Mouse (Mus musculus) kidney, postnatal 0 days (tissue): ENCODE data around the gene Inpp5e. TPM values are rescaled to one million over a fixed set of nuclear protein-coding genes. Genes with fewer than 3 reads are reported as not detected.

Source experiments
- ATAC-seq: fragments of 200-750 bp; cut with Nextera tagmentation; replicated peaks from 2 replicates; pipeline ENCODE4 v1.8.0; 2017; ENCODE audit warnings: low read depth, moderate number of reproducible peaks, moderate TSS enrichment, moderate library complexity; ENCODE audit not compliant: low FRiP score
- DNase-seq: peaks from one replicate; pipeline ENCODE4 v3.0.0-alpha.2; 2016; ENCODE audit warnings: low spot score
- H3K27ac ChIP-seq: fragments of 300-500 bp; sonication (generic); 2 replicates; pipeline ENCODE4 v1.5.1; 2014; ENCODE audit warnings: mild to moderate bottlenecking
- H3K27me3 ChIP-seq: fragments of 300-500 bp; sonication (generic); 2 replicates; pipeline ENCODE4 v1.6.1; 2014; ENCODE audit warnings: low read length, mixed read lengths; ENCODE audit not compliant: insufficient read depth
- H3K36me3 ChIP-seq: fragments of 300-500 bp; sonication (generic); 2 replicates; pipeline ENCODE4 v1.6.1; 2014; ENCODE audit warnings: low read length, mixed read lengths; ENCODE audit not compliant: insufficient read depth
- H3K4me1 ChIP-seq: fragments of 300-500 bp; sonication (generic); replicated peaks from 2 replicates; pipeline ENCODE4 v1.6.1; 2014; ENCODE audit warnings: antibody characterized with exemption, low read length, mixed read lengths; ENCODE audit not compliant: insufficient read depth
- H3K4me2 ChIP-seq: fragments of 300-500 bp; sonication (generic); 2 replicates; pipeline ENCODE4 v1.6.1; 2014; ENCODE audit warnings: mild to moderate bottlenecking, low read length, moderate library complexity, mixed read lengths
- H3K4me3 ChIP-seq: fragments of 300-500 bp; sonication (generic); replicated peaks from 2 replicates; pipeline ENCODE4 v1.5.1; 2014; ENCODE audit warnings: low read depth, low read length
- H3K9ac ChIP-seq: fragments of 300-500 bp; sonication (generic); 2 replicates; pipeline ENCODE4 v1.6.1; 2014; ENCODE audit warnings: low read depth, low read length
- H3K9me3 ChIP-seq: fragments of 300-500 bp; sonication (generic); replicated peaks from 2 replicates; pipeline ENCODE4 v1.6.1; 2016; ENCODE audit warnings: low read length, inconsistent platforms, mixed read lengths
- CTCF ChIP-seq: IDR thresholded peaks from 2 replicates; pipeline ENCODE4 v1.5.1; 2016; ENCODE audit warnings: antibody characterized with exemption, low read depth, mild to moderate bottlenecking, moderate library complexity
- WGBS: fragments of 180-500 bp; shearing (Covaris S2); extraction: QIAGEN DNeasy Blood & Tissue Kit; methylation state at CpG from one replicate; pipeline ENCODE4 v1.1.7; 2014; 5-methylcytosine and 5-hydroxymethylcytosine counted together
- polyA plus RNA-seq: library from polyadenylated mRNA; unstranded; fragments of >200 nt; fragmentation: Nextera tagmentation; extraction: Ambion mirVana; gene quantifications from 2 replicates; pipeline ENCODE4 v1.2.1, GENCODE M21; 2015

Inpp5e gene
- polyA plus RNA-seq, 1 experiment from 2014 or later, result 18.6 TPM

GRCm38 (mm10) chr2:26362991-26363390 lies 46.0 kb downstream of the Inpp5e start:
- no peak for ATAC-seq
- Histone ChIP-seq H3K9me3 (no peaks in the 10 kb centered on the region), H3K9ac (no peak overlapping the region), H3K27me3 (no peaks in the 10 kb centered on the region), H3K4me3 (no peak overlapping the region), H3K4me2 (no peak overlapping the region), H3K36me3 (peaks cover 40% of the 10 kb centered on the region), H3K27ac (no peak overlapping the region), H3K4me1 (no peaks in the 10 kb centered on the region)
- no peak for DNase-seq
- WGBS, result 84% methylated on average over 5 of the region's 5 CpGs
- TF ChIP-seq CTCF, result no peak

- ATAC-seq (no peak), DNase-seq (no peak)
- Histone ChIP-seq H3K36me3 (peaks cover 18% of the 10 kb centered on the region; the same call in 1 of the 2 replicates), H3K9ac (no peak within 1 kb of the TSS), H3K9me3 (no peaks in the 10 kb centered on the region), H3K4me1 (no peaks in the 10 kb centered on the region), H3K4me3 (no peak within 1 kb of the TSS), H3K4me2 (no peak within 1 kb of the TSS), H3K27ac (no peak within 1 kb of the TSS), H3K27me3 (no peaks in the 10 kb centered on the region)
- 32% methylated on average over 3 of the region's 3 CpGs for WGBS
- no peak for TF ChIP-seq CTCF
Measured at GRCm38 (mm10) chr2:26360772-26361171, 48.2 kb downstream of the Inpp5e start, which contains the start of gene Card9. Card9 (minus strand) TSS chr2:26360918.

- DNase-seq (no peak), ATAC-seq (no peak)
- WGBS, result 75% methylated on average over 6 of the region's 6 CpGs
- Histone ChIP-seq H3K27ac (no peak overlapping the region), H3K4me3 (no peak overlapping the region), H3K36me3 (0 out of 2 replicates have a peak, but pooled peaks cover 10% of the 10 kb centered on the region), H3K9me3 (no peaks in the 10 kb centered on the region), H3K27me3 (no peaks in the 10 kb centered on the region), H3K4me1 (no peaks in the 10 kb centered on the region), H3K9ac (no peak overlapping the region), H3K4me2 (no peak overlapping the region)
- TF ChIP-seq CTCF, result no peak
Measured at GRCm38 (mm10) chr2:26359983-26360382, 49.0 kb downstream of the Inpp5e start.

- Histone ChIP-seq H3K27ac (no peak overlapping the region), H3K4me1 (no peaks in the 10 kb centered on the region), H3K4me3 (no peak overlapping the region), H3K9ac (no peak overlapping the region), H3K36me3 (0 out of 2 replicates have a peak, but pooled peaks cover 9% of the 10 kb centered on the region), H3K4me2 (no peak overlapping the region), H3K27me3 (no peaks in the 10 kb centered on the region), H3K9me3 (no peaks in the 10 kb centered on the region)
- 88% methylated on average over 13 of the region's 13 CpGs for WGBS
- TF ChIP-seq CTCF, result no peak
- DNase-seq (no peak), ATAC-seq (no peak)
Measured at GRCm38 (mm10) chr2:26358667-26359320, 50.2 kb downstream of the Inpp5e start.

GRCm38 (mm10) chr2:26357484-26357883 lies 51.5 kb downstream of the Inpp5e start:
- H3K4me3 ChIP-seq, result no peak overlapping the region
- H3K36me3 ChIP-seq, result no peaks in the 10 kb centered on the region
- ATAC-seq (peak; percentile 71), DNase-seq (peak; percentile 67)
- H3K9ac ChIP-seq, result no peak overlapping the region
- peak; percentile 62 for TF ChIP-seq CTCF
- no peaks in the 10 kb centered on the region for H3K9me3 ChIP-seq
- WGBS, result 35% methylated on average over 15 of the region's 15 CpGs
- no peaks in the 10 kb centered on the region for H3K27me3 ChIP-seq
- H3K4me1 ChIP-seq, result peaks cover 5% of the 10 kb centered on the region; the same call in 1 of the 2 replicates
- H3K27ac ChIP-seq, result no peak overlapping the region
- H3K4me2 ChIP-seq, result no peak overlapping the region

GRCm38 (mm10) chr2:26356678-26357077 lies 52.3 kb downstream of the Inpp5e start:
- DNase-seq (no peak), ATAC-seq (no peak)
- Histone ChIP-seq H3K4me1 (peaks cover 6% of the 10 kb centered on the region; the same call in 1 of the 2 replicates), H3K27ac (no peak overlapping the region), H3K4me3 (no peak overlapping the region), H3K9ac (no peak overlapping the region), H3K4me2 (no peak overlapping the region), H3K9me3 (no peaks in the 10 kb centered on the region), H3K27me3 (no peaks in the 10 kb centered on the region), H3K36me3 (no peaks in the 10 kb centered on the region)
- no peak for TF ChIP-seq CTCF
- WGBS, result 72% methylated on average over 7 of the region's 7 CpGs
